Mouse (Mus musculus): ENCODE results near the gene Rbms3.

- no peak for TF ChIP-seq CTCF (IDR thresholded peaks at IDR 0.05; ENCODE audit: insufficient read depth, low read depth, low read length)
- no peak for TF ChIP-seq POLR2A (IDR thresholded peaks at IDR 0.05; ENCODE audit: insufficient read depth, low read depth, low read length)
These were observed 449.1 kb downstream of the Rbms3 start for GRCm38 (mm10) chr9:117180658-117181057.
